Mouse (Mus musculus) ES-E14 (cell line): Measurements from ENCODE around the gene Bmp8a. TPM values are rescaled to one million over a fixed set of nuclear protein-coding genes. Genes with fewer than 3 reads are reported as not detected.
A peak's percentile ranks its signal among the peaks of the same experiment; 100 is the strongest.
"Not testable (repeated sequence)": the region's sequence is repeated elsewhere in the genome, so short reads cannot be mapped to it uniquely, and the experiment has no call there.

Source experiments
- DNase-seq: peaks from one replicate; pipeline ENCODE4 v3.0.0-alpha.2; 2013; ENCODE audit warnings: low read depth, low spot score
- H3K27ac ChIP-seq: 2 replicates; pipeline ENCODE4 v1.5.1; 2012; ENCODE audit warnings: low read depth, mild to moderate bottlenecking, low read length, moderate library complexity, mixed read lengths; ENCODE audit not compliant: poor library complexity, insufficient read depth, severe bottlenecking
- H3K36me3 ChIP-seq: 2 replicates; pipeline ENCODE4 v1.6.1; 2012; ENCODE audit warnings: mild to moderate bottlenecking, low read length, moderate library complexity, mixed read lengths; ENCODE audit not compliant: control insufficient read depth, poor library complexity, insufficient read depth, severe bottlenecking
- H3K4me1 ChIP-seq, 2 experiments: fragments of 150-350 bp in 1 of 2; sonication (generic) in 1 of 2; 2 replicates each; pipeline ENCODE4 v1.6.1; 2012; ENCODE audit warnings: low read length in 2 of 2, mild to moderate bottlenecking in 1 of 2, mixed read lengths in 1 of 2; ENCODE audit not compliant: control insufficient read depth in 2 of 2, insufficient read depth in 2 of 2, poor library complexity in 1 of 2
- H3K4me3 ChIP-seq, 2 experiments: fragments of 150-350 bp in 1 of 2; sonication (generic) in 1 of 2; 2 replicates each; pipeline ENCODE4 v1.5.1; 2012; ENCODE audit warnings: low read length in 2 of 2, low read depth in 1 of 2, mild to moderate bottlenecking in 1 of 2, mixed read lengths in 1 of 2; ENCODE audit not compliant: insufficient read depth in 1 of 2, poor library complexity in 1 of 2, severe bottlenecking in 1 of 2
- H3K9ac ChIP-seq: 2 replicates; pipeline ENCODE4 v1.6.1; 2012; ENCODE audit warnings: low read depth, mild to moderate bottlenecking, low read length, mixed read lengths; ENCODE audit not compliant: poor library complexity, insufficient read depth, severe bottlenecking
- H3K9me3 ChIP-seq: fragments of 150-350 bp; sonication (generic); 2 replicates; pipeline ENCODE4 v1.6.1; 2012; ENCODE audit warnings: low read depth, mild to moderate bottlenecking, low read length; ENCODE audit not compliant: control insufficient read depth, insufficient read depth
- CHD2 ChIP-seq: IDR thresholded peaks from 2 replicates; pipeline ENCODE4 v1.6.1; 2014; ENCODE audit warnings: mild to moderate bottlenecking, low read depth, low read length, inconsistent platforms
- HCFC1 ChIP-seq: IDR thresholded peaks from 2 replicates; pipeline ENCODE4 v1.6.1; 2012; ENCODE audit warnings: low read length, inconsistent platforms, borderline replicate concordance; ENCODE audit not compliant: insufficient read depth
- MAFK ChIP-seq: IDR thresholded peaks from 2 replicates; pipeline ENCODE4 v1.6.1; 2014; ENCODE audit warnings: mild to moderate bottlenecking, low read depth, low read length, inconsistent platforms; ENCODE audit not compliant: insufficient read depth
- ZC3H11A ChIP-seq: IDR thresholded peaks from 2 replicates; pipeline ENCODE4 v1.6.1; 2012; ENCODE audit warnings: low read depth, mild to moderate bottlenecking, inconsistent platforms, low read length, borderline replicate concordance
- ZNF384 ChIP-seq: IDR thresholded peaks from 2 replicates; pipeline ENCODE4 v1.6.1; 2012; ENCODE audit warnings: low read depth, low read length, inconsistent platforms
- in situ Hi-C, 2 experiments: fragments of 600-800 bp; cut with MboI; formaldehyde crosslinking; loops; one replicate each; pipeline ENCODE4 v1.15.1; 2025; ENCODE audit warnings: low sequenced_read_pairs in 2 of 2, inconsistent platforms in 1 of 2; ENCODE audit not compliant: unreplicated experiment in 2 of 2
- total RNA-seq: library from RNA; depleted of rRNA; stranded (reverse); fragments of 300-350 nt; gene quantifications from 2 replicates; pipeline ENCODE4 v1.2.3, GENCODE M21; 2012

Bmp8a gene
- total RNA-seq, 1 experiment: 7.1 TPM

DNA sequence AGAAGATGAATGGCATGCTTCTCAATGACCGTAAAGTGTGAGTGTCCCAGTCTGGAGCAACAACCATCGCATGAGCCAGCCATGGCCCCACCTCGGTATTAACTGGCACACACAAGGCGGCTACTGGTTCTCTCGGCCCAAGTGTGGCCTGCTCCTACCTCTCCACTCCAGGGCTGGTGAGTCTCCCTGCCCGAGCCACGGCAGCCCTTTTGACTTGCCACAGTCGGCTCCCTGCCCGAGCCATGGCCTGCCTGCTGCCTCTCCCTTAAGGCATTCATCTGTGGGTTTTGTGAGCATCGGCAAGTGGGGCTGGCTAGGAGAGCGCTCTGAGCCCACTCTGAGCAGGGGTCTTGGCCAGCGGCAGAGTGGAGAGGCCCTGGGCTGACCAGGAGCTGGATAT is 54.0 kb downstream of the Bmp8a start:
- Histone ChIP-seq H3K9me3 (no peaks in the 10 kb centered on the region), H3K4me1 (peaks cover 2 to 18% of the 10 kb centered on the region in 2 experiments; a peak in 2 of 4 replicates), H3K27ac (no peak overlapping the region), H3K9ac (no peak overlapping the region), H3K4me3 (no peak overlapping the region), H3K36me3 (peaks cover 93% of the 10 kb centered on the region)
- no peak for DNase-seq
- TF ChIP-seq CHD2 (no peak), HCFC1 (no peak), ZNF384 (no peak), ZC3H11A (no peak), MAFK (no peak)
- in situ Hi-C loops: no loop called here

DNA sequence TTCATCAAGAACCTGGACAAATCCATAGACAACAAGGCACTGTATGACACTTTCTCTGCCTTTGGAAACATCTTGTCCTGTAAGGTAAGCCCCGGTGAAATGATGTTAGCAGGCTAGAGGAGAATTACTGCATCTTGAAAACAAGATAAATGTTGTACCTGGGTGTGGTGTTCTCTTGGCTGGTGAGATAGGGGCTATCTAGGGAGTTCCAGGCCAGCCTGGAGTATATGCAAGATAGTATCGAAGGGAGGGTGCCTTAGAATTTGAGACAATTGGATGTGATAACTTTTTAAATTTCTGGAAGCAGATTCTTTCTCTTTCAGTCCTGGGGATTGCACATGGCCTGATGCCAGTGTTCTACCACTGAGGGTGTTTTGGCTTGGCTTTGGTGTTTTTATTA is 56.3 kb downstream of the Bmp8a start:
- H3K4me1 ChIP-seq: peaks cover 2 to 19% of the 10 kb centered on the region in 2 experiments; a peak in 2 of 4 replicates
- H3K9ac ChIP-seq: no peak overlapping the region
- in situ Hi-C loops: no loop called here
- TF ChIP-seq MAFK (no peak), HCFC1 (no peak), CHD2 (no peak), ZC3H11A (no peak), ZNF384 (no peak)
- no peaks in the 10 kb centered on the region for H3K9me3 ChIP-seq
- H3K36me3 ChIP-seq: peaks cover 76% of the 10 kb centered on the region
- H3K27ac ChIP-seq: no peak overlapping the region
- DNase-seq: no peak
- no peak overlapping the region for H3K4me3 ChIP-seq

DNA sequence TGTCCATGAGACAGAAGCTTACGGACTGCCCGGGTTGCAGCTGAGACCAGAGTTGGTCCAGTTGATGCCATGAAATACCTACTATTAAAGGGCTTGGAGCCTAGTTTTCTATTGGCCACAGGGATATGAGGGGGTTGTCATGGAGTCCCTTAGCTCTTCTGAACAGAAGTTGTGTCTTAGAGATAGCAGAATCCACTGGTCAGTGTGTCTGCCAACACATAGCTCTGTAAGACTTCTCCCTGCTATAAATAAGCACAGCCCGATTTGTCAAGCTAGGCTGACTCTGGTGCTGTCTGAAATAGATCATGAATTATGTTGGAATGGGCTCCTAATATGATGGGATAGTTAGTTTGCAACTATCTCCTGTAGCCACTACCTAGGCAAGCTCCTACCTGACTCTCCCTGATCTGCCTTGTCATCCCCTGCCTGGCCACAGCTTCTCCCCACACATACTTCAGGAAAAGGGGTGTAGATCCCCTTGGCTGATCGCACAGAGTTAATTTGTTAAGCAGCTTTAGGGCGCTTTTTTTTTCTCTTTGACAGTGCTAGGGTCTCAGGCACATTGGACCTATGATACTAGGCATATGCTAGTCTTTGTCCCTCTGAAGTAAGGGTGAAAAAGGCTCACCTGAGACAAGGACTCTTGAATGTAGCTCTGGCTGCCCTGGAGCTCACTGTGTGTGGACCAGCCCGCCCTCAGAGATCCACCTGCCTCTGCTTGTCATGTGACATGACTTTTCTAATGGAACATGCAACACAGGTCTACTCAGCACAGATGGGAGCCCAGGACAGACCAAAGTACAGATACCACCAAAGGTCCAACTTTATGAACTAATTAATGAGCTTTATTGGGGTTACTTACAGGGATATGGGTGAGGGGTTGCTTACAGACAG is 58.1 kb downstream of the Bmp8a start:
- no peak overlapping the region for H3K27ac ChIP-seq
- peak overlapping the region; percentile 57 for H3K9ac ChIP-seq
- H3K4me3 ChIP-seq: peak overlapping the region; percentile 69 to 71; a peak in 3 of 4 replicates
- DNase-seq: no peak
- in situ Hi-C loops: no loop called here
- TF ChIP-seq HCFC1 (no peak), MAFK (no peak), ZC3H11A (no peak), CHD2 (no peak), ZNF384 (no peak)
- H3K4me1 ChIP-seq: peaks cover 2 to 19% of the 10 kb centered on the region in 2 experiments; a peak in 2 of 4 replicates
- H3K36me3 ChIP-seq: peaks cover 60% of the 10 kb centered on the region
- H3K9me3 ChIP-seq: no peaks in the 10 kb centered on the region

DNA sequence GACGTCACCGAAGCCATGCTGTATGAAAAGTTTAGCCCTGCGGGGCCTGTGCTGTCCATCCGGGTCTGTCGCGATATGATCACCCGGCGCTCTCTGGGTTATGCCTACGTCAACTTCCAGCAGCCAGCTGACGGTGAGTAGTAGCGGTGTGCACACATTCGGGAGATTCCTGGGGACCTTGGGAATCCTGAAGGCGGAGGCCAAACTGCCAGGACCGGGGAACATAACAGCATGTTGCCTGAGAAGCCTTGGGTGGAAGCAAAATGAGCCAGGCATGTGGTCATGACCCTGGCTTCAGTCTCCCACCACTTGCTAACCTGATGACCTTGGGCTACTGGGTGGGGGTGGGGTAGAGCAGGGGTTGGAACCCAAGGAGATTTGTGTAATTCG is 59.4 kb downstream of the Bmp8a start:
- DNase-seq, H3K27ac ChIP-seq, H3K9me3 ChIP-seq, in situ Hi-C loops: not testable (repeated sequence)
- Histone ChIP-seq H3K36me3 (peaks cover 47% of the 10 kb centered on the region), H3K9ac (peak overlapping the region; percentile 57), H3K4me1 (peaks cover 2 to 18% of the 10 kb centered on the region in 2 experiments; a peak in 2 of 4 replicates), H3K4me3 (peak overlapping the region; percentile 69 to 71)

DNA sequence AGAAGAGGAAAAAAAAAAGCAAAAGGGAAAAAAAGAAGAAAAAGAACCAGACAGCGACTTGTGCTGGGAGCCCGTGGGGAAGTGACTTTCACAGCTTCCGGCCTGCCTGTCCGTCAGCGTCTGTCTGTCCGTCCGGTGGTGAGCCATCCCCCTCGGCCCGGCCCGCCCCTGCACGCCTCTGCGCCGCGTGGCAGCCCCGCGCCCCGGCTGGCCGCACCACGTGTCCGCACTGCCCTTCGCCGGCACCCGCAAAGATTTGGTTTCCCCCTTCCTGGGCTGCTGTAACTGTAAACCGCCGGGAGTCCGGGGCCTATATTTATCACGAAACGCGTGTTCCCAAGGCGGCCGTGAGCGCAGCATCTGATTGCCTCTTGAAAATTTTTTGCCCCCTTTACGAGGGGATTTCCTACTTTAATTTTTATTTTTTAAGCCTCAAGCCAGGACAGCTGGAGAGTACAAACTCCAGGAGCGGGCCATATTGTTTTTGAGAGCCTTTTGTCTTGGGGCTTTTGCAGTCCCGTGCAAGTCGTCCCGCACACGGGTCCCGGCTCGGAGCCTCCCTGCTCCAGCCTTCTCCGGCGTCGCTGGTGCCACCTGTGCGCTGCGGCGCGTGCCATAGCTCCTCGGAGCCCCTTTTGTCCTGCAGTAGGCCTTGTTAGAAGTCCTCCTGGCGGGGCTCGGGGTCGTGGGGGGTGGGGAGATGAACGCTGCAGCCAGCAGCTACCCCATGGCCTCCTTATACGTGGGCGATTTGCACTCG is 60.0 kb downstream of the Bmp8a start:
- DNase-seq, in situ Hi-C loops, H3K9me3 ChIP-seq, H3K27ac ChIP-seq: not testable (repeated sequence)
- Histone ChIP-seq H3K4me3 (peak overlapping the region; percentile 52 to 71), H3K4me1 (peaks cover 2 to 16% of the 10 kb centered on the region in 2 experiments; a peak in 1 of 4 replicates), H3K9ac (peak overlapping the region; percentile 79), H3K36me3 (peaks cover 42% of the 10 kb centered on the region)
